Mouse (Mus musculus) embryo, embryonic 9.5 days (tissue): ENCODE measurements around the gene Tmem256.
A peak's percentile ranks its signal among the peaks of the same experiment; 100 is the strongest.
"Not testable (repeated sequence)": the region's sequence is repeated elsewhere in the genome, so short reads cannot be mapped to it uniquely, and the experiment has no call there.

Source experiments
- DNase-seq: peaks from one replicate; pipeline ENCODE4 v3.0.0-alpha.2; 2017; ENCODE audit errors: extremely low spot score

Gene Tmem256

DNA sequence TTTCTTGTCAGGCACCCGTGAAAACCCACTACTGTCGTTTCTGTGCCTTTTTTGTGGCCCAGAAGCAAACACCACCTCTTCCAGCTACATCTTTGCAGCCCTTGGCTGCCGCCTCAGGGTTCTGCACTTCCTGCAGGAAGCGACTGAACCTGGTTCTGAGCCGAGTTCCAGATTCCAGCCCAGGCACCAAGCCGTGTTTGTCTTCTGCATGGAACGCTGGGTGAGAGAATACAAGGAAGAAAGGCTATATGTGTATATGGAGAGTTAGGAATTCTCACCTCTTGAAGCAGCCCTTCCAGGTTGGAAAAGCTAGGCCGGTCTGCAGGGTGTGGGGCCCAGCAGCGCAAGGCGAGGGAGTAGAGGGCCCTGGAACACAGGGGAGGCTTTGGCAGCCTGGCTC, 16.4 kb downstream of the Tmem256 start:
- DNase-seq = no peak

DNA sequence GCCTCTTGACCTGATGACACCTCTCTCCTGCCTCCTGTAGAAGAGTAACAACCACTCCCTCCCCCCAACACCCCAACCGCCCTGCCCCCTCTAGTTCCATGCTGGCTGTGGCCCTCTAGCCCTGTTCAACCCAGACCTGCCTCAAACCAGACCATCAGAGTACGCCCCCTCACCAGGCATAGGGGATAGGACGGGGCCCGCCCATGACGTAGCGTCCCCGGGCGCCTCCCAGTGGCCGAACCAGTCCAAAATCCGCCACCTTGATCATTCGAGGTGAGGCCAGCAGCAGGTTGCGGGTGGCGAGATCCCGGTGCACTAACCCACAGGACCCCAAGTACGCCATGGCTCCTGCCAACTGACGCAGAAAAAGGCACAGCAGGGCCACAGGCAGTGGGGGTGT, 17.0 kb downstream of the Tmem256 start:
- peak; percentile 53 for DNase-seq

DNA sequence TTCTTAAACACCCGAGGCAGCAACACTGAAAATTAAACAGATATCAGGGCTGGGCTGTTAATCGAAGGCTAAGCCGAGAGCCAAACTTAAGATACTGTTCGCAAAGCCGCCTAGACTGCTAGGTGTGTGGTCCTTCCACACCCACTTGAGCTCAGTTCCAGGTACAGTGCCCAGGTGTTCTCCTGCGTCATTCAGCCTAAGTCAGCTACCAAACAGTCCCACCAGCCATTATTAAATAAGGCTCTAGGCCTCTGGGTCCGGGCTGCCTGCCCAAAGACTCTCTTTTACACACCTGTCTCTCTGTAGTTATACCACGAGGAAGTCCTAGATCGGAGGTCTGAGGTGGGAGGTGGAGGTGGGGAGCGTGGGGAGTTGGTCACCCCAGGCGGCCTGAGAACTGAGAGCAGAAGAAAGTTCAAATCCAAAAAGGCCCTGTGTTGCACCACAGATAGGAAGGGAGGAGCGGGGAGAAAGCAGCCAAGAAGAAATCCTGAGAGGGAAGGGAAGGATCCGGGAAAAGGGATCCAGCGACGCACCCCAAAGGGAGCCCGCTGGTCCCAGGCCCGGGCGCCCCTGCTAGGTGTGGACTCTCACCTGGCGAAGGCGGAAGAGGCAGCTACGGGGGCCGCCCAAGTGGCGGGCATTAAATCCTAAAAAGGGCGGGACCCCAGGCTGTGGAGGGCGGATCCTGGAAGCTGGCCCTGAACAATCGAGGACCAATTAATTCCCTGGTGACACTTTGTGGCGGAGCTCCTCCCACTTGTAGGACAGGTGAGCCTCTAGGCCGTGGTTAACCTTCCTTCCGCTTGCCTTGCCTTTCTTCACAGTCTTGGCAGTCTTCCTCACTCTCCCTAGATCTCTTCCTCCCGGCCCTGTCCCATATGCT, 20.0 kb downstream of the Tmem256 start, which contains the start of gene Tnk1:
Gene Tnk1, minus strand, starts transcription at position 618 of the 886 bp plus-strand sequence.
- DNase-seq = no peak

DNA sequence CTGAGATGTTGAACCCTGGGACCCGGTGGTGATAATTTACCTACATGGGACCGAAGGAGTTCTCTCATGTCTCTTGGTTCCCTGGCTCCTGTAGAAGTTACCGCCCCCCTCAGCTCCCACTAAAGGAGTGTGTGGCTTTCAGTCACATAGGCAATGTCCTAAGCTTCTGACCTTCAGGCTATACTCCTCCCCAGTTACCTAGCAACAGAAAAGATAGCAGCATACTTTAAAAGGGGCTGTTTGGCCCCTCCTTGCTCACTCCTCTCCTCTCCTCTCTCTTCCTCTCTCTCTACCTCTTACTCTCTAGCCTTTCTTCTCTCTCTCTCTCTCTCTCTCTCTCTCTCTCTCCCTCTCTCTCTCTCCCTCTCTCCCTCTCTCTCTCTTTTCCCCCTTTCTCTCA, 25.4 kb downstream of the Tmem256 start:
- DNase-seq = not testable (repeated sequence)

DNA sequence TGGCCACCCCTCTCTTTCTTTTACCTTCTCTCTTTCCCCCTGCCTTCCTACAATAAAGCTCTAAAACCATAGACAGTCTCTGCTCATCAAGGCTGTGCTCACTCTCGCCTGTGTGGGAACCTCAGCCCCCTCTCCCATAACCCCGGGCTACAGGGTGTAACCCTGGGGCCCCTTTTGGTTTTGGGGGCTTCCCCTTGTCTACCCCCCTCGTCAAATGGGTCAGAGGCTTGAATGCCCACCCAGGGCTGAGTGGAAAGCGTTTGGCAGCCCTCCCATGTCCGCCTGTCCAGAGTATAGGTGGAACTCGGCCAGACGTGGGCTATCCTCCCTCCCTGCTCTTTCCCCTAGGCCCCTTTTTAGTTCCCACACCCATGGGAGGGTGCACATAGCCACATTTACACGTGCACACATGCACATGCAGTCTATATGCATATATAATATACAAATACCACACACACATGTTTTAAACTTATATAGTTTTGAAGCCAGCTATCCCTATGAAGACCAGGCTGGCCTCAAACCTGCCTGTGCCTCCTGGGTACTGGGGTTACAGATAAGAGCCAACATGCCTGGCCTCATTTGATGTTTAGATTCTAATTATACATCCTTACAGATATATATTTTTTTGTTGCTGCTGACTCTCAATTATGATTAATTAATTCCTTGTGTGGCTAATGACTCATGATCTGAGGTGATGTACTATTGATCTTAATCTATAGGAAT, 26.0 kb downstream of the Tmem256 start:
- DNase-seq = no peak

DNA sequence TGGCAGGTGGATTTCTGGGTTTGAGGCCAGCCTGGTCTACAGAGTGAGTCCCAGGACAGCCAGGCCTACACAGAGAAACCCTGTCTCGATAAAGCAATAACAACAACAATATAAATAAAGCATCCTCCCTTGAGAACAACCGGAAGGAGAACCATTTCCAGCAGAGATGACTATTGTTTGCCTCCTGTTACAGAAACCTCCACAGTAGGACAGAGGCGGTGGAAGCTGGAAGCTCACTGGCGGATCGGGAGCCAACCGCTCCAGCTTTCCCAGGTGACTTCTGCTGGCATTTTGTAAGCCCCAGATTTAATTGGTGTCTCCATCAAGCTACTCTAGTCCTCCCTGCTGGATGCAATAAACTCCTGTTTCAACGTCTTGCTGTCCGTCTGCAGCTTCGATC, 27.2 kb downstream of the Tmem256 start:
- no peak for DNase-seq

DNA sequence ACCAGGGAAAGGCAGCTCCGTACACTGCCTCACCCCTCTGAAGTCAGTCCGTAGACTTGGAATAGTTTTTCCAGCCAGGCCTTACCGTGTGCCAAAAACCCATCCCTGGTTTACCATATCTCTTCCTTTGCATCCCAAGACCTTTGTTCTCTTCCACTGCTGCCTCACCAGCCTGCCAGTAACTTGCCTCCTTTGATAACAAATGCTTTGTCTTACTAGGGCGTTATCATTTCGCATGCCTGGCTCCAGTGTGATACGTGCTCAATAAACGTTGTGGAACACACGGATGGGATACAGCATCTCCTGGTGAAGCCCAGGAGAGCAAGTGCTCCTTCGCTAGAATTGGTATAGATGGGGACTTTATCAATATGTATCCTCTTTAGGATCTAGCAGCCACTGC, 29.0 kb downstream of the Tmem256 start:
- DNase-seq = no peak

DNA sequence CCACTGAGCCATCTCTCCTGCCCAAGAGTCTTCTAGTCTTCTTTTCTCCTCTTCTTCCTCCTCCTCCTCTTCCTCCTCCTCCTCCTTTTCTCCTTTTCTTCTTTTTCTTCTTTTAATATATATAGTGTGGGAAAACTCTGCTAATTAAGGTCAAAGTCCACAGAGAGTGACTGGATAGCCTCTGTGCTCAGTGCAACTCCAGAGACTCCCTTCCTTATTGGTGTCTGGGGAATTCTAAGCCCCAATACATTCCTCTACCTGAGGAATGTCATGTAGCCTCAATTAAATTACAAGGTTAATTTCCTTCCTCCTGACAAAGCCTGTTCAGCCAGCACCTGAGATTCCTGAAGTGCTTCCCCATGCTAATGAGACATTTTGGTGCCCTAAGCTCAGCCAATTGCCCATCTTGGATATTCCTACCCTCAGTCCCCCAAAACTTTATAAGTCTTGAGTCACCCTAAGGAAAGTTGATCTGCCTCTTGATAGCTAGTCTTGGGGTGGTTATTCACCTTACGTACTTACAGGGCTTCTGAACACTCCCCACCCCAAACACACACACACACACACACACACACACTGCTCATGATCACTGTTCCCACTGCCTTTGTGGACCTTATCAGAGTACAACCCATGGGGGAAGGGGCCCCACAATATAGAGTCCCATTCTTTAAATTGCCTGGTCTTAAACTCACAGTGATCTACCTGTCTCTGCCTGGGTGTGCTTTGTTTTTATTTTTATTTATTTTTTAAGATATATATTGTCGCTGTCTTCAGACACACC, 32.2 kb downstream of the Tmem256 start:
- DNase-seq = no peak

DNA sequence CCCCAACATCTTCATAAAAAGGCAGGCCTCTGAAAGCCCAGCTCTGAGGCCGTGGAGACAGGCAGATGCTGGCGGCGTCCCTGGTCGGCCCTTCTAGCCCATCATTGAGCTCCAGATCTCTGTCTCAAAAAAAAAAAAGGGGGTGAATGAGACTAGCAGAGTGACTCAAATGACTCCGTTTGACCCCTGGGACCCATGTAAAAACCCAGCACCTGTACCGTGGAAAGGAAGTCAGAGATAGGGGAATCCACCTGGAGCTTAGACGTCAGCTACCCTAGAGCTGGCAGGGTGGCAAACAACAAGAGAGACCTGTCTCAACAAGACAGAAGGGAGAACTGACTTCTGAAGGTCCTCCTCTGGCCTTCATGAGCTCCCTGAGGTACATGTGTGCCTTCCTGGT, 33.5 kb downstream of the Tmem256 start:
- DNase-seq = no peak

DNA sequence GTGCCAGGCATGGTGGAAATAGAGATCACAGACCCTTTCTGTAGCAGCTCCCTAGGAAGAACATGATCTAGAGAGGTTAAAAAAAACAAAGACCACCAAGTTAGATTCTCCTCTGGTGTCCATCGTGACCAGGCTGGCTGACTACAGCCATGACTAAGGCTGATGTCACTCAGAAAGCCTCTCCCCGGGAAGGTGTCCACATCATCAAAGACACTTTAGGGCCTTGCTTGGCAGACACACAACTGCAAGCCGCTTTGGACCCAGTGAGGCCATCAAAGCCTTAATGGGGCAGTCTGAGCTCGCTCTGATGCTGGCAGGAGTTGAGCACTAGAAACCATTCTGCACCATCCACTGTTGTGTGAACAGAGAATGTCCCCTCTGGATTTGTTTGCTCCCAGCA, 34.1 kb downstream of the Tmem256 start:
- no peak for DNase-seq

DNA sequence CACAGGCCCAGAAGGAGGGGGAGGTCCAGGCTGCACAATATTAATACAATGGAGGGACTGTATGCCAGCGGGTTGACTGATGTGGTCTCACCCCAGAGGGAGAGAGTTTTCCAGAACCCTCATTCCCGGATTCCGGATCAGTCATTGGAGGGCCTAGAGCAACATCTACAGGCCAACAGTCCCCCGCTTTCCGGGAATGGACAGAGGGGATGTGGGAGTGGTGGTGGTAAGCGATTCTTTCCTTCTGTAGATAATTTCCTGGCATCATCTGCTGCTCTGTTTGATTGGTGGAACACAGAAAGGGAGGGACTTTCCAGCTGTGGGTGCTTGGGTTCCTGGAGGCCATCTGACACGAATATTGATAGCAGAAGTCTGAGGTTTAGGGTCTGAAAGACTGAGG, 37.9 kb downstream of the Tmem256 start:
- no peak for DNase-seq

DNA sequence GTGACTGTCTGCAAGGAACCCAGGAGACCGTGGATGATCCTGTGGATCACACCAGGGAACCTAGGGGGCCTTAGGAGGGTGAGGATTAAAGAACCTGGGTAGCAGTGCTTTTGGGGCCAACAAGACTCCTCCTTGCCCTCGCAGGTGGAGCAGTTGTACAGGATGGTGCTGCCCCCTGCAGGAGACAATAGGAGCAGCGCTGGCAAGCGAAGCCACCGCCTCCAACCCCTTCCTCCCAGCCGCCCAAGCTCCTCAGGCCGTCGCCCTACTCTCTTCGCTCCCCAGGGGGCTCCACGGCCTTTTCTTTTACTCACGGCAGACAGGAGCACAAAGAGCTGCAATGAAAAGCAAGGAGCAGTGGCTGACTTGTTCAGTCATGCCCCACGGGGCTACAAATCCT, 38.6 kb downstream of the Tmem256 start:
- DNase-seq = peak; percentile 86

DNA sequence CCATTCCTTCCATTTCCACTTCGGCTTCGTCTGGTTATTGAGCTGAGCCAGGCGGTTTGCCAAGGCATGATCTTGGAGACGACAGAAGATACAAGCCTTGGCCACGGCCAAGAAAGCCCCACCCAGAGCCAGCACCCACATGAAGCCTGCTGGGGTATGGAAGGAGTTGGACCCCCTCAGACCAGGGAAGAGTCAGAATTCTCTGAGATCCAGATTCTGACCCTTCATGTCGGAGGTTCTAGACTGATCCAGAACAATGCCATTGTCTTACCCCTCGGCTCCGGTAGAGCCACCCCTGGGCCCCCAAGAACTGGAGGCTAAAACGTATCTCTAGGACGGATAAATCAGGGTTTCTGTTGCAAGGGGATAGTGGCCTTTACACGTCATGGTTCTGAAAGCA, 39.6 kb downstream of the Tmem256 start, which contains the start of gene Tmem95:
Gene Tmem95, minus strand, starts transcription at position 141 of the 400 bp plus-strand sequence.
- no peak for DNase-seq

DNA sequence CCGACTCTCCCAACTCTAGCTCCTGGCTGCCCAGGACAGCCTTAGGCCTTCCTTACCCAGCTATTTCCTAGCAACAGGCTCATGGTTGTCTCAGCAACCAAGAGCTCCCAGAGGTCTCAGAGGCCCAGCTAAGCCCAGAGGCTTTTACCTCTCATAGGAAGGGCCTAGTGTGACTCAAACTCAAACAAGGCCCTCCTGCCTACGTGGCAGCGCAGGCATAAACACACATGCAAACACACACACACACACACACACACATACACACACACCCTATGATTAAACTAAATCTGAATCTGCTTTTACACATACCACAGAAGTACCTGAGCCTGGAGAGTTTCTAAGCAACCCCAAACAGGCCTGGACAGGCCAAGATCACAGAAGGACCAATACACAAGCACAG, 40.1 kb downstream of the Tmem256 start:
- no peak for DNase-seq

DNA sequence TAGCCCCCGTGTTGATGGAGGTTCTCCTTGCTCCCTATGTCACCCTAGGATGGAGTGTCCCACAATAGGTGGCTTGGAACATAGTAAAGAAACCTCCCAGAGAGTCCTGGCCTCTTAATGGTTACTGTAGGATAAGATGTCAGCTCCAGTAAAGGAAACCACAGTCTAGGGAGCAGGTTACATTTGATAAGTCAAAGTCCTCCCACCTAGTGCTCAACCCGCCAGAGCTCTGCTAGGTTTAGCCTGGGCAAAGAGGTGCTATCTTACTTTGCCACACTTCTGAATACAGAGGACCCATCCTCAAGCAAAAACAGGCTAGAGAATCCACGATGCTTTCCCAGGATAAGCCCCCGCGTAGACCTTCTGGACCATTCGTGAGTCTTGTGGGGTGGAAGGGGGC, 40.6 kb downstream of the Tmem256 start:
- no peak for DNase-seq

DNA sequence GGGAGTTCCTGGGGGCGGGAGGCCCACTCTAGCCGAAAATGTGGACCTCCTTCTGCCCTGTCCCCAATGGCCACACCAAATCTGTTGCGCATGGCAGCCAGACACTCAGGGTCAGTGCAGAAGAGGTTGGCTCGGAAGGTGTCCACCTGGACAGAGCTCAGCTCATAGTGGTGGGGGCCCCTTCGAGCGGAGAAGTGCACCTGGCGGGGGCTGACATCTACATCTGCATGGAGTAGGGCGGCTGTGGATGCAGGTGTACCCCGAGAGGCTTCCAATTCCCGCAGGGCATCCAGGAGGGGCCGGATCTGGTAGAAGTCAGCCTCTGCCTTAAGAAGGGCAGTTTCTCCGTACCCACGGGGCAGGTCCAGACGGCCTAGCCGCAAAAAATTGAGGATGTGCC, 41.4 kb downstream of the Tmem256 start:
- no peak for DNase-seq

DNA sequence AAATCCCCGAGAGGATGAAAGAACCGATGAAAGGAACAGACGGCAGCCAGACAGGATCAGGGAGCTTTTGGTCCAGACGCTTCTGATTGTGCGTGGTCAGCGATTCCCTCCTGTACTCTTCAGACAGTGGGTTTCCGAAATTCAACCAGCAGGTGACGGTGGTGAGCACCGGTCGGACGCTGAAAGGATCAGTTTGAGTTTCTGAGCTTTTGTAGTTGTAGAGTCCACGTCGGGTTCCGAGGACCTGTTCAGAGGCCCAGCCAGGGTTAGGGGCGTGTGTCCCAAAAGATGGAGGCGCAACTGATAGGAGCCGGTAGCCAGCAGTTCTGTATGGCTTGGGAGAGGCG, 42.2 kb downstream of the Tmem256 start:
- no peak for DNase-seq

DNA sequence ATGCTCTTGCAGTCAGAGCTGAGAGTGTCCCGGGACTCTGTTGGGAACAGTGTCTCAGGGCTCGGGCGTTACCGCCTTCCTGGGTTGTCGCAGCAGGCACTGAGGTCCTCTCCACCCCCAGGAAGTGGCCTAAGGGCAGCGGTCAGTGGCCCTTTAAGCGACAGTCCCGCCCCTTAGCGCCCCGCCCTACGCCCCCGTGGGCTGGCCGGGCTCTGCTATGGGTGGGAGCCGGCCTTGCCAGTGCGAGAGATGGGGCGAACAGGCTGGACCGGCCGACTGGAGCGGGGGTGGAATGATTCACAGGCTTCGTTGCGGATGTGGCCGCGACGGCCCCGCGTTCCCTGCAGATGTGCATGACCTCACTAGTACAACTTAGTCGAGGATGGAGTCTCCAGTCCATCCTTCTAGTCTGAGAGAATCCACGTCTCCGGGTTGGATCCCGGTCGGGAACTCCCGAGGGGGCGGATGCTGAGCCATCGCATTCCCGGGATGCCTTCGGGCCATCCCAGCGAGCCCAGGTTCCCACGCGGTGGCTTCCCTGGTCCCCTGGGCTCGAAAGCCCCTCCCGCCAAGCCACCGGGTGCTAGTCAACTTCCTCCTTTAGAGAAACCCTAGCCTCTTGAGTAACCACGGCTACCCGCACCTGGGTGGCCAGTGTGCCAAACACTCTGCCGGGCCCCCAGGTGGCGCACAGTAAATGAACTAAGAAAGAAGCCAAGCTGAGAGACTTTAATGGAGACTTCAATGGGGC, 42.7 kb downstream of the Tmem256 start, which contains the start of gene Kctd11:
Gene Kctd11, minus strand, starts transcription at position 554 of the 751 bp plus-strand sequence.
- peak; percentile 94 for DNase-seq

DNA sequence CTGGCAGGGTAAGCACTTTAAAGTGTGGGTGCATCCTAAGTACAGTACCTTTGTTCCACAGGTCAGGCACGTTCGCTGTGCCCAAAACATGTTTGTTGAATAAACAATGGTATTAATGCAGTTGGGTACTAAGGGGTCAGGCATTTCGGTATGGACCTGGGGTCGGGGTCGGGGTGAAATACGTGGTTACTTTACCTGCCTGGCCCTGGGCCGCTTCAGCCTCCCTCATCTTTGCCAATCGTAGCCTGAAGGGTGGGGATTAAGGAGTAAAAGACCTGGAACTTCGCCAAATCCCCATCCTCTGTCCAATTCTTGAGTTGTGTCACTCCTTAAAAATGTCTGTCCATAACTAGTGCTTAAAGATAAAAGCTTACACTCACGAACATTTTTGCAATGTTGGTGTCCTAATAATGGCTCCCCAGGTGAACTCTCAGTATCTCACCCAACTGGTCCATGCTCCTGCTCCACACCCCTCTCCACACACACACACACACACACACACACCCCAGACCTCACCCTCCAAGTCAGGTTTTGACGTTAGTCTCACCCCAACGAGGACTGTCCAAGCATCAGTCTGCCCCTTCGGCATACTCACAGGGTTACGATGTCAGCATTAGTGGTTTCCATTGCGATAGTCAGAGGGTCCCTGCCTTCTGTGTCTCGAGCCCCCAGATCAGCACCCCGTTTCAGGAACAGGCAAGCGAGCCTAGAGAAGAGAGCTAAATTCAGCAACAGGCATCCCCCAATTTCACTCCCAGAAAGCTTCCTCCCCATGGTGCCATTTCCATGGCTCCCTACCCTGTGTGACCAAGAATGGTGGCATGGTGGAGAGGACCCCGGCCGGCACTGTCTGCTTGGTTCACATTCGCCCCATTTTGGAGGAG, 43.7 kb downstream of the Tmem256 start:
- DNase-seq = no peak

DNA sequence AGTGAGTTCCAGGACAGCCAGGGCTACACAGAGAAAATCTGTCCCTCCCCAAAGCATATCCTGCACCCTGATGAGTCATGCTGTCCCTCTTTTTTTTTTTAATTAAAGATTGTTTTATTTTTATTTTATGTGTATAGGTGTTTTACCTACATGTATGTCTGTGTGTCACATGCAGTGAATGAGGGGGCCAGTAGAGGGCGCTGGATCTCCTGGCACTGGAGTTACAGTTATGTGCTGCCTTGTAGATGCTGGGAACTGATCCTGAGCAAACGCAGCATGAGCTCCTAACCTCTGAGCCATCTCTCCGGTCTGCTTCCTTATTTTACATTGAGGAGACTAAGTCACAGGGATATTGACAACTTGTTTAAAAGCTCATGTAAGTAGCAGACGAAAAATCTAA, 44.8 kb downstream of the Tmem256 start:
- DNase-seq = no peak
